Mouse (Mus musculus): ENCODE results near the gene Tbc1d8.

DNA sequence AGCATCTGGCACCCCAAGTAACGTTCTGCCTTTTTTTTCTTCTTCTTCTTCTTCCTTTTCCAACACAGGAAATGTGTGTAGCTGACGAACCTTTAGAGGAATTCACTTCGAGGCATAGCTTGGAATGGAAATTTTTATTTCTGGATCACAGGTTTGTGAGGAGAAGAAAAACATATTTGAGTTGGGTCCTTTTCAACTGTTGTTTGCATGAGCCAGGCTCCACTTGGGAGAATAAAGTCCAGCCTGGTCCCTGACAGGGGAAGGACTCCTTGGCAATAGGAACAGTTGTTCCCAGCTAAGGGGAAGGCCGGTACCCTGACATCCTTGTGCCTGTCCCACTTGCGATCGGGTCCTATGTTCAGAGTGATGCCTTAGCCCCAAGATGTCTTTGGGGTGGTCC, 153.3 kb downstream of the Tbc1d8 start:
- TF ChIP-seq EP300 (IDR thresholded peaks at IDR 0.05; ENCODE audit: insufficient read depth, low read depth, low read length) = no peak
- no peak for TF ChIP-seq CTCF (IDR thresholded peaks at IDR 0.05)
- TF ChIP-seq POLR2A (IDR thresholded peaks at IDR 0.05; ENCODE audit: insufficient read depth, low read depth, low read length) = no peak

Measured in heart, adult 2 months (tissue).